Mouse (Mus musculus) liver, postnatal 0 days (tissue): Measurements from ENCODE around the gene Olfr669. TPM values are rescaled to one million over a fixed set of nuclear protein-coding genes. Genes with fewer than 3 reads are reported as not detected.

ENCODE experiments used
- ATAC-seq: fragments of 200-750 bp; cut with Nextera tagmentation; 2 replicates; pipeline ENCODE4 v1.8.0; 2017; ENCODE audit warnings: mild to moderate bottlenecking, moderate library complexity
- DNase-seq: peaks from one replicate; pipeline ENCODE4 v3.0.0-alpha.2; 2016
- H3K27ac ChIP-seq: fragments of 300-500 bp; sonication (generic); 2 replicates; pipeline ENCODE4 v1.5.1; 2014; ENCODE audit warnings: antibody characterized with exemption, moderate library complexity, mild to moderate bottlenecking, low read depth
- H3K27me3 ChIP-seq: fragments of 300-500 bp; sonication (generic); 2 replicates; pipeline ENCODE4 v1.6.1; 2014; ENCODE audit warnings: low read length, control low read depth, mixed read lengths; ENCODE audit not compliant: insufficient read depth
- H3K36me3 ChIP-seq: fragments of 300-500 bp; sonication (generic); replicated peaks from 2 replicates; pipeline ENCODE4 v1.6.1; 2014; ENCODE audit warnings: mild to moderate bottlenecking, control low read depth, low read length, moderate library complexity, mixed read lengths; ENCODE audit not compliant: insufficient read depth
- H3K4me1 ChIP-seq: fragments of 300-500 bp; sonication (generic); 2 replicates; pipeline ENCODE4 v1.6.1; 2014; ENCODE audit warnings: antibody characterized with exemption, mild to moderate bottlenecking, control low read depth; ENCODE audit not compliant: insufficient read depth
- H3K4me2 ChIP-seq: fragments of 300-500 bp; sonication (generic); 2 replicates; pipeline ENCODE4 v1.6.1; 2014; ENCODE audit warnings: low read depth, mild to moderate bottlenecking, low read length, moderate library complexity, mixed read lengths
- H3K4me3 ChIP-seq: fragments of 300-500 bp; sonication (generic); 2 replicates; pipeline ENCODE4 v1.5.1; 2014; ENCODE audit warnings: low read depth, low read length
- H3K9ac ChIP-seq: fragments of 300-500 bp; sonication (generic); replicated peaks from 2 replicates; pipeline ENCODE4 v1.6.1; 2014; ENCODE audit warnings: mild to moderate bottlenecking, moderate library complexity
- H3K9me3 ChIP-seq: fragments of 300-500 bp; sonication (generic); 2 replicates; pipeline ENCODE4 v1.6.1; 2016; ENCODE audit warnings: mild to moderate bottlenecking, control low read depth, low read length, mixed read lengths
- CTCF ChIP-seq: sonication (generic); IDR thresholded peaks from 2 replicates; pipeline ENCODE4 v1.5.1; 2016; ENCODE audit warnings: antibody characterized with exemption, low read depth
- EP300 ChIP-seq: IDR thresholded peaks from 2 replicates; pipeline ENCODE4 v1.6.1; 2016; ENCODE audit warnings: antibody characterized with exemption, low read depth, mild to moderate bottlenecking
- WGBS: fragments of 180-500 bp; shearing (Covaris S2); extraction: QIAGEN DNeasy Blood & Tissue Kit; methylation state at CpG from one replicate; pipeline ENCODE4 v1.1.7; 2014; ENCODE audit not compliant: insufficient replicate concordance; 5-methylcytosine and 5-hydroxymethylcytosine counted together
- polyA plus RNA-seq: library from polyadenylated mRNA; unstranded; fragments of >200 nt; fragmentation: Nextera tagmentation; extraction: Ambion mirVana; gene quantifications from 2 replicates; pipeline ENCODE4 v1.2.1, GENCODE M21; 2015

Gene Olfr669
- polyA plus RNA-seq, 1 experiment from 2014 or later, result not detected

- H3K36me3 ChIP-seq, result no peaks in the 10 kb centered on the region
- TF ChIP-seq CTCF (no peak), EP300 (no peak)
- DNase-seq, result no peak
- H3K27ac ChIP-seq, result no peak within 1 kb of the TSS
- H3K4me2 ChIP-seq, result no peak within 1 kb of the TSS
- 69% methylated on average over 1 of the region's 1 CpGs for WGBS
- no peaks in the 10 kb centered on the region for H3K9me3 ChIP-seq
- no peak within 1 kb of the TSS for H3K4me3 ChIP-seq
- no peak for ATAC-seq
- H3K4me1 ChIP-seq, result no peaks in the 10 kb centered on the region
- no peak within 1 kb of the TSS for H3K9ac ChIP-seq
- H3K27me3 ChIP-seq, result no peaks in the 10 kb centered on the region
These were observed 45.0 kb downstream of the Olfr669 start, which contains the start of gene Olfr671 for GRCm38 (mm10) chr7:104979026-104979425. TSS of gene Olfr671 (minus strand) at chr7:104979126.

Other genes with a start within 250 kb of the Olfr669 start
- not detected in 2 replicates for gene Olfr661, start 247.7 kb upstream of the Olfr669 start, polyA plus RNA-seq
- gene Usp17le, start 156.8 kb upstream of the Olfr669 start, polyA plus RNA-seq, result not detected in 2 replicates
- not detected in 2 replicates for gene Usp17lb, start 91.6 kb upstream of the Olfr669 start, polyA plus RNA-seq
- gene Usp17la, start 77.2 kb upstream of the Olfr669 start, polyA plus RNA-seq, result not detected in 2 replicates
- not detected in 2 replicates for gene Olfr665, start 56.2 kb upstream of the Olfr669 start, polyA plus RNA-seq
- gene Olfr666, start 38.3 kb upstream of the Olfr669 start, polyA plus RNA-seq, result not detected in 2 replicates
- gene Olfr667, start 12.8 kb upstream of the Olfr669 start, polyA plus RNA-seq, result not detected in 2 replicates
- gene Olfr668, start 6.2 kb upstream of the Olfr669 start, polyA plus RNA-seq, result not detected in 2 replicates
- gene Olfr670, start 28.4 kb downstream of the Olfr669 start, polyA plus RNA-seq, result not detected in 2 replicates
- not detected in 2 replicates for gene Olfr671, start 44.9 kb downstream of the Olfr669 start, polyA plus RNA-seq
- gene Olfr672, start 67.8 kb downstream of the Olfr669 start, polyA plus RNA-seq, result not detected in 2 replicates
- not detected in 2 replicates for gene Olfr675, start 94.2 kb downstream of the Olfr669 start, polyA plus RNA-seq
- gene Olfr676, start 98.5 kb downstream of the Olfr669 start, polyA plus RNA-seq, result not detected in 2 replicates
- gene Olfr677, start 117.1 kb downstream of the Olfr669 start, polyA plus RNA-seq, result not detected in 2 replicates
- not detected in 2 replicates for gene Olfr678, start 130.2 kb downstream of the Olfr669 start, polyA plus RNA-seq
- gene Olfr679, start 147.0 kb downstream of the Olfr669 start, polyA plus RNA-seq, result not detected in 2 replicates
- gene Olfr680-ps1, start 158.6 kb downstream of the Olfr669 start, polyA plus RNA-seq, result not detected in 2 replicates
- gene Olfr681, start 182.6 kb downstream of the Olfr669 start, polyA plus RNA-seq, result not detected in 2 replicates
- not detected in 2 replicates for gene Olfr683, start 212.8 kb downstream of the Olfr669 start, polyA plus RNA-seq
- not detected in 2 replicates for gene Olfr684, start 229.4 kb downstream of the Olfr669 start, polyA plus RNA-seq